Mouse (Mus musculus) gastrocnemius, postnatal 10 days (tissue): ENCODE data around the gene Borcs7. TPM values are rescaled to one million over a fixed set of nuclear protein-coding genes. Genes with fewer than 3 reads are reported as not detected.
"Not testable (repeated sequence)": the region's sequence is repeated elsewhere in the genome, so short reads cannot be mapped to it uniquely, and the experiment has no call there.

Experiments
- DNase-seq: peaks from one replicate; pipeline ENCODE4 v3.0.0; 2021; ENCODE audit warnings: mixed read lengths
- total RNA-seq, 2 experiments: library from RNA; stranded (reverse); gene quantifications; 2 replicates each; pipeline ENCODE4 v1.2.3; 2021

Gene Borcs7
- total RNA-seq, 2 experiments from 2014 or later, result 14.6 to 16.9 TPM

- DNase-seq, result no peak
These were observed 24.5 kb downstream of the Borcs7 start for GRCm38 (mm10) chr19:46714234-46714633.

DNA sequence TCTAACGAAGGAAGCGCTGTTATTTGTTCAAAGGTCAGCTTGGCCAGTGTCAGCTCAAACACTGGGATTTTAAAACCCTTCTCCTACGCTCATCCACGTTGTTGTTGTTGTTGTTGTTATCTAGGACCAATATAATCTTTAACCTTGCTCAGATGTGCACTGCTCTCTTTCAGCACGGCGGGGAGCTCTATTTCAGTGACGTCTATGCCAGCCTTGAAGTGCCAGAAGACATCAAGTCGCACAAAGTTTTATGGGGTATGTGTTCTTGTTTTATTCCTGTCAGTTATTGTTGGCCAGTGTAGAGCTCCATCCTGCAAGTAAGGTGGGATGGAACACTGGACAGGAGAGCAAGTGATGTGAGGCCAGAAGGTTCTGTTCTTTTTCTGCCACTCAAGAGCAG, 25.3 kb downstream of the Borcs7 start:
- DNase-seq, result no peak

- DNase-seq, result no peak
These were observed 28.4 kb downstream of the Borcs7 start for GRCm38 (mm10) chr19:46718150-46718549.

DNA sequence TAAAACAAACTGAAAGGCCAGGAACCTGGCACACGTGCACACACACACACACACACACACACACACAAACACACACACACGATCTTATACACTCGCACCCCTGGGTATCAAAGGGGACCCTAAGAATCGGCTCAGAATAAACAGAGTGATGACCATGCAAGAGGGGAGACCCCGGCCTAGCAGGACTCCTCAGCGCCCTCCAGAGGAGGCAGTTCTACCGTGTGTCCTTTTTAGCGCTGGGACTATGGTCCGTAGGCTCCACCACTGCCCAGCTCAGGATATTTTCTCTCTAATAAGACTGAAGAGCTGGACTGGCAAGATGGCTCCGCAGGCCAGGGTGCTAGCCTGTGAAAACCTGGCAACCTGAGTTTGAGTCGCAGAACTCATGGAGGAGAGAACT, 34.7 kb downstream of the Borcs7 start:
- no peak for DNase-seq

GRCm38 (mm10) chr19:46726142-46726541, 36.4 kb downstream of the Borcs7 start:
- DNase-seq, result no peak

DNA sequence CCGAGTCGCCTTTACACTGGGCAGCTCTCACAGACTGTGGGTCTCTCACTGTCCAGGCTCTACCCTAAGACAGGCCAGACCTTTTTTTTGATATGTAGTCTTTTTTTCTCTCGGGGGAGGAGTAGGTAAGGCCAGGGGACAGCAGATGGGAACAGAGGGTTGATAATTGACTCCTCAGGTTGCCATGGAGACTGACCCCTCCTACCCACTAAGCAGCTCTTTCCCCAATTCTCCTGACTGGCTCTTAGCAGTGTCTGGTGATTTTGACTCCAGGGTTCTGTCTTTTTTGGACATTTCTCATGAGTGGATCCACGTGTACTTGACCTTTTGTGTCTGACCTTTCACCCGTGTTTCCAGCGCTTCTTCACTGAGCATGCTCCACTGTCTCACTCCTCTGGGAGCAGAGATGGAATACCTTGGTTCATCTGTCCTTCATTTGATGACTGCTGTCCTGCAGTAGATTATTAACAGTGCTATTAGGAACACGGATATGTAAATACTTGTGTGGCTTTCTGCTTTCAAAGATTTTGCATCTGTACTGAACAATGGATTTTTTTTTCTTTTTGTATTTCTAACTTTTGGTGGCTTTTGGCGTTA, 37.5 kb downstream of the Borcs7 start:
- no peak for DNase-seq

DNA sequence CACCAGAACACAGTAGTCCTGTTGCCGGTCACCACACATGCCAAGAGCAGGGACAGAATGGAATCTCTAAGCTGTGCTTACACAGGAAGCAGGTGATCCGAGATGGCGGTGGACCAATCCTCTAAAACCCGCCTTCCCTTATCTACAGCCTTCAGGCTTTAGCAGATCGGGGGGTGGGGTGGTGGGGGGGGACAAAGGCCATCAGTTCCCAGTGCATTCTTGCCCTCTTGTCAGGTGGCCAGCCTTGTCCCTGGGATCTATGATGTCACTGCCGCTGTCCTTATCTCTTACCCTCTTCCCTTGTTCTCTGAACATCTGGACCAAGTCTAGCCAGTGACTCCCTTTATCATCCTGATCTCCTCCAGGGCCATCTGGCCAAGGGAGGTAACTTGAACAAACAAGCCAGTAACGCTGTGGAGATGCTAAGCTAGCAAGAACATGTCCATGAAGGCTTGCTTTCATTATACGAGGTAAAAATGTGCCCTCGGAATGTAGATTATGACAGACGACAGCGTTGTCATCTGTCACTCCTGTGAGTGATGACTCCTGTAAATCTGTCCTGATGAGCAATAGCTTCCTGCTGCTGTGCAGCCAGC, 38.3 kb downstream of the Borcs7 start:
- no peak for DNase-seq

- no peak for DNase-seq
These were observed 39.2 kb downstream of the Borcs7 start for GRCm38 (mm10) chr19:46728909-46729308.

DNA sequence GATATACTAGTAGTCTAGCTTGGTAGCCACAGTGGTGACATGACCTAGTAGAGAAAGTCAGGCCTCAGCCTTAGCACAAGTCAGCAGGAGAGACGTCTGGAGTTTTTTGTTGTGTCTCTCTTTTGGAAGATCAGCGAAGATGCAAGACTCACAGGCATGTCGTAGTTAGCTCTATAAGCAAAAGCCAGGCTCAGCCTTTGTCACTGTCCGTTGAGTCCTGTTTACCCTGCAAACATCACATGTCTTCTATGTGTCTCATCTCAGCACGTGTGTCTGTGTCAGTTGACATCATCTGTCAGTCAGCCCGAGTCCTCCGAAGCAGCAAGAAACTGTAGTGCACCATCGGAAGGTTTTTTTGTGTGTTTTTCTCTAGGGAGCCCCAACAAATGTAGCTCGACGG, 41.6 kb downstream of the Borcs7 start:
- no peak for DNase-seq

- not testable (repeated sequence) for DNase-seq
These were observed 43.0 kb downstream of the Borcs7 start for GRCm38 (mm10) chr19:46732673-46733072.

DNA sequence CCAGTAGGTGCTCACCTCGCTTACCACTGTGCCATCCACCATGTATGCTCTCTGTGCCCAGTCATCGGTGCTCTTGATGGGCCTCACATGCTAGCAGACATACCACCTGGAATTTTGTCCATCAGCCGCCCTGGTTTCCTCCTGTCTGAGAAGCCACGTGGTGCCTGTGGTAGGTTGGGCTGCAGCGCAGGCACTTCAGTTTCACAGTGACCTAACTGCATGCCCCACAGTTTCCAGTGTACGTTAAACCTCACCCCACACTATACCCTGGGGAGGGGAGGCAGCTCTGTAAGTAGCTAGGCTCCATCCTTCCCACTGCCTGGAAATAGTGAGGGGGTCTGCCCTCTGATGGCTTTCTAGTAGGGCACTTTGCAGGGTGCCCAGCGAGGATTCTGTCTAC, 43.9 kb downstream of the Borcs7 start:
- DNase-seq, result no peak

GRCm38 (mm10) chr19:46735241-46735640, 45.5 kb downstream of the Borcs7 start:
- DNase-seq, result no peak

DNA sequence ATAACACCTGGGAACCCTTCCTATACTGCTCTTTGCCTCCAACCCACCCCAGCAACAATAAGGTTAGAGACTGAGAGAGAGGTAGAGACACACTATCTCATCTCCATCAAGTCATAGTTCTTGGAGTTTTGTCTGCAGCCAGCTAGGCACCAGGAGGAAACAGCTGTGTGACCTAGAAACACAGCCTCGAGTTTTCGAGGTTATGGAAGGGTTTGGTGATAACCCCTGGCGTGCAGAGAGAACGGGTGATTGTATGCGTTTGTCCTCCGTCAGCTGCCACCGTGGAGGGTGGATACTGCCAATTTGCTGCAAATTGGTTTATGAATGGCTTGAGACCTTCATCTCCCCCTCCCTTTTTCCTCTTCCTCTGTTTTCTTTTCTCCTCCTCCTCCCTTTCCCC, 47.4 kb downstream of the Borcs7 start:
- no peak for DNase-seq

- peak; percentile 60 for DNase-seq
These were observed 50.8 kb downstream of the Borcs7 start for GRCm38 (mm10) chr19:46740341-46741008.

GRCm38 (mm10) chr19:46741574-46741973, 51.9 kb downstream of the Borcs7 start:
- no peak for DNase-seq

GRCm38 (mm10) chr19:46744681-46745080, 55.0 kb downstream of the Borcs7 start:
- no peak for DNase-seq

- DNase-seq, result no peak
These were observed 58.1 kb downstream of the Borcs7 start for GRCm38 (mm10) chr19:46747799-46748198.

DNA sequence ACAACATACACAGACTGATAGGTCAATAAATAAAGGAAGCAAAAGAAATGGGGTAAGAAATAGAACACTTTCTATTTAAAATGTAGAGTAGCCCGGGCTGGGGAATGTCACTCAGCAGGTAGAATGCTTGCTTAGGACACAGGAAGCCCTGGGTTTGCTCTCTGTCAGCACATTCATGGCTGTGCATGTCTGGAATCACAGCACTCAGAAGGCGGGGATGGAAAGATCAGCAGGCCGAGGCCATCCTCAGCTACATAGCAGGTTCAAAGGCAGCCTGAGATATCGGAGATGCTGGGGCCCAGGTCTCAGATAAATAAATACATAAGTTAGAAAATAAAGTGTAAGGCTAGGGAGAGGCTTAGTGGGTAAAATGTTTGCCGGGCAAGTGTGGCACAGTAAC, 62.5 kb downstream of the Borcs7 start:
- DNase-seq, result no peak

Other genes with a start within 250 kb of the Borcs7 start
- gene Trim8, start 188.2 kb upstream of the Borcs7 start, total RNA-seq, result 10 to 100 TPM; 26.1 to 29.7 TPM
- 10 to 100 TPM; 48.9 to 50.5 TPM for gene Arl3, start 116.7 kb upstream of the Borcs7 start, total RNA-seq
- gene Sfxn2, start 116.5 kb upstream of the Borcs7 start, total RNA-seq, result 1 to 10 TPM; 5.5 to 7.3 TPM
- 10 to 100 TPM; 38.3 to 41.6 TPM for gene Wbp1l, start 90.8 kb upstream of the Borcs7 start, total RNA-seq
- gene Cyp17a1, start 16.7 kb upstream of the Borcs7 start, total RNA-seq, result not detected
- gene As3mt, start 17.6 kb downstream of the Borcs7 start, total RNA-seq, result 10 to 100 TPM; 66.4 to 71.2 TPM
- gene Cnnm2, start 71.7 kb downstream of the Borcs7 start, total RNA-seq, result 1 to 10 TPM; 3.6 to 4.5 TPM